Mouse (Mus musculus) stomach, postnatal 0 days (tissue): Measurements from ENCODE around the gene Gm28230.

Experiments used
- CTCF ChIP-seq: IDR thresholded peaks from 2 replicates; pipeline ENCODE4 v1.5.1; 2016; ENCODE audit warnings: antibody characterized with exemption, low read depth, mild to moderate bottlenecking, moderate library complexity
- EP300 ChIP-seq: optimal IDR thresholded peaks from 2 replicates; pipeline ENCODE3; 2016; ENCODE audit warnings: antibody characterized with exemption

DNA sequence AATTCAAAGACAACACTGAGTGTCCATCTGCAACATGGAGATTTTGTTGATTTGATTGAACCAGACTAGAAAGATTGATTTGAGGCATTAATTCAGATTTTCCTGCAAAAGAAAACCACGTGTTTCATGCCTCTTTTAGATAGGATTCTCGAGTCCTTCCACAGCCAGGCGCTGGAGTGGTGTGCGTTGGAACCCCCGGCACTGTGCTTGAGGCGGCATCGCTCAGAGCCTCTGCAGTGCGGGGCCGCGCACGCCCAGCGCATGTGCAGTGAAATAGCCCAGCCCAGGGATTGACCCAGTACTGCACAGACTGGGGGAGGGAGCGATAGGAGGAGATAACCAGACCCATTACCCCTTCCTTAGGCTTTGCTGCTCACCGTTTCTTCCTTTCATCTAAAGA lies 11.6 kb upstream of the Gm28230 start:
- TF ChIP-seq CTCF: no peak
- TF ChIP-seq EP300: no peak
